Mouse (Mus musculus): ENCODE measurements around the gene Plch1. TPM values are rescaled to one million over a fixed set of nuclear protein-coding genes. Genes with fewer than 3 reads are reported as not detected.

The Plch1 gene
- total and polyA plus RNA-seq, 3 experiments: 0.07 to 0.14 TPM; not detected in 1

DNA sequence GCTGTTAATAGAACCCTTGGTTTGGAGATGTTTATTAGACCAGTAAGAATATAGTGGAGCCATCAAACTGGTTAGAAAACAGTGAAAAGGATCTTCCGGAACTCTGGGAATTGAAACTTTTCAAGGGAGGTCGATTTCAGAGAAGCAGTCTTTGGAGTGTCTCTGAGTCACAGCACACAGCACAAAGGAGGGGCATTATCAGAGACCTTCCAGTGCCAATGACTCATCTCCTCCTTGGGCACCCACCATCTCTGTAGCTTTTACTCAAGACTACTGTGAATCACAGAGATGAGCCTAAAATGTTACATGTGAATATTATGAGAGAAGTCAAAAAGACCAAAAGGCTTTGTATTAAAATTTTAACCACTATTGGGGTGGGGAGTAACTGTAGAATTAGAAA is 93.8 kb downstream of the Plch1 start:
- Histone ChIP-seq H3K79me2 (replicated peaks; ENCODE audit: control insufficient read depth, insufficient read depth, low read length) (no peaks in the 10 kb centered on the region), H3K27ac (no peak overlapping the region), H3K4me3 (no peak overlapping the region), H3K9ac (ENCODE audit: low read depth, low read length) (no peak overlapping the region), H3K4me1 (ENCODE audit: control insufficient read depth, insufficient read depth, low read length) (no peaks in the 10 kb centered on the region), H3K36me3 (ENCODE audit: control insufficient read depth, insufficient read depth, low read length) (no peaks in the 10 kb centered on the region), H3K27me3 (ENCODE audit: control insufficient read depth, insufficient read depth, low read length) (no peaks in the 10 kb centered on the region)
- WGBS: 71% methylated on average over 2 of the region's 2 CpGs
- no peak for DNase-seq
- intact Hi-C loops (cut with DNase I): loop anchor here (5.0 kb wide), 1 partner anchor 673 kb away; no protein-coding TSS in a partner anchor
- TF ChIP-seq EP300 (IDR thresholded peaks at IDR 0.05; ENCODE audit: insufficient read depth, low read depth, low read length): no peak

GRCm38 (mm10) chr3:63800685-63801084 is 98.6 kb downstream of the Plch1 start:
- H3K79me2 ChIP-seq (replicated peaks; ENCODE audit: control insufficient read depth, insufficient read depth, low read length): no peaks in the 10 kb centered on the region
- TF ChIP-seq POLR2A (IDR thresholded peaks at IDR 0.05; ENCODE audit: insufficient read depth, low read depth, low read length): no peak
- TF ChIP-seq CTCF (IDR thresholded peaks at IDR 0.05): no peak
- no peak for TF ChIP-seq EP300 (IDR thresholded peaks at IDR 0.05; ENCODE audit: insufficient read depth, low read depth, low read length)
- WGBS: 42% methylated on average over 5 of the region's 5 CpGs
- intact Hi-C loops (cut with DNase I): no loop called here
- no peak overlapping the region for H3K4me3 ChIP-seq
- H3K27ac ChIP-seq: no peak overlapping the region
- H3K27me3 ChIP-seq (ENCODE audit: control insufficient read depth, insufficient read depth, low read length): no peaks in the 10 kb centered on the region
- no peaks in the 10 kb centered on the region for H3K4me1 ChIP-seq (ENCODE audit: control insufficient read depth, insufficient read depth, low read length)
- H3K36me3 ChIP-seq (ENCODE audit: control insufficient read depth, insufficient read depth, low read length): no peaks in the 10 kb centered on the region
- no peak overlapping the region for H3K9ac ChIP-seq (ENCODE audit: low read depth, low read length)
- no peak for DNase-seq

DNA sequence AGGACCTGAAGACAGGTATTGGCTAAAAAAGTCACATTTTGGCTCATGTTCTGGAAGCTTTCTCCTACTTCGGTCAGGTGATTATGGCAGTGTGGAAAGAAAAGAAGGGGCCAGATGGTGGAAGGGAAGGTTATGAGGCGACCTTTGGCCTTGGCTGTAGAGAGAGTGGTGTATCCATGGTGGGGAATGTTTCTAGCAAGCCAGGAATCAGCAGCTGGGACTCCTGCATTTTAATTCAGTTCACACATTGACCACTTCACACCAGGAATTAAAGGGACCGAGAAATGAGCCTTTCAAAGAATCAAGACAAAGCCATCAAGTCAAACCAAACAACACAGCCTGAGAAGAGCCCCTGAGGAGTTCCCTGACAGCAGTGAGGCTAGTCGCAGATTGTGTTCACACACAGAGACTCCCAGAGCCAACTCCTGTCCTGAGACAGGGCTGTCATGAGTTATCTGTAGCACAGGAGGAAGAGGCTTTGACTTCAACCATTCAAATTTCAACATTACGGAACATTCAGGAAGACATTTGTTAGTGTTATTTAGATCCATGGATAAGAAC is 112.4 kb downstream of the Plch1 start:
- Histone ChIP-seq H3K4me1 (ENCODE audit: control insufficient read depth, insufficient read depth, low read length) (no peaks in the 10 kb centered on the region), H3K27ac (no peak overlapping the region), H3K36me3 (ENCODE audit: control insufficient read depth, insufficient read depth, low read length) (no peaks in the 10 kb centered on the region), H3K4me3 (no peak overlapping the region), H3K27me3 (ENCODE audit: control insufficient read depth, insufficient read depth, low read length) (no peaks in the 10 kb centered on the region), H3K79me2 (replicated peaks; ENCODE audit: control insufficient read depth, insufficient read depth, low read length) (no peaks in the 10 kb centered on the region), H3K9ac (ENCODE audit: low read depth, low read length) (no peak overlapping the region)
- 58% methylated on average over 5 of the region's 5 CpGs for WGBS
- intact Hi-C loops (cut with DNase I): no loop called here
- DNase-seq: no peak
- TF ChIP-seq EP300 (IDR thresholded peaks at IDR 0.05; ENCODE audit: insufficient read depth, low read depth, low read length) (no peak), CTCF (IDR thresholded peaks at IDR 0.05) (no peak), POLR2A (IDR thresholded peaks at IDR 0.05; ENCODE audit: insufficient read depth, low read depth, low read length) (no peak)

- H3K36me3 ChIP-seq (ENCODE audit: control insufficient read depth, insufficient read depth, low read length): no peaks in the 10 kb centered on the region
- H3K4me1 ChIP-seq (ENCODE audit: control insufficient read depth, insufficient read depth, low read length): no peaks in the 10 kb centered on the region
- H3K27ac ChIP-seq: no peak overlapping the region
- no peak for TF ChIP-seq EP300 (IDR thresholded peaks at IDR 0.05; ENCODE audit: insufficient read depth, low read depth, low read length)
- TF ChIP-seq POLR2A (IDR thresholded peaks at IDR 0.05; ENCODE audit: insufficient read depth, low read depth, low read length): no peak
- no peak for TF ChIP-seq CTCF (IDR thresholded peaks at IDR 0.05)
- WGBS: 53% methylated on average over 7 of the region's 7 CpGs
- no peaks in the 10 kb centered on the region for H3K79me2 ChIP-seq (replicated peaks; ENCODE audit: control insufficient read depth, insufficient read depth, low read length)
- intact Hi-C loops (cut with DNase I): no loop called here
- no peak overlapping the region for H3K9ac ChIP-seq (ENCODE audit: low read depth, low read length)
- H3K27me3 ChIP-seq (ENCODE audit: control insufficient read depth, insufficient read depth, low read length): no peaks in the 10 kb centered on the region
- no peak overlapping the region for H3K4me3 ChIP-seq
- peak; percentile 9 to 22 for DNase-seq
These were observed 126.5 kb downstream of the Plch1 start for GRCm38 (mm10) chr3:63772617-63773305.

DNA sequence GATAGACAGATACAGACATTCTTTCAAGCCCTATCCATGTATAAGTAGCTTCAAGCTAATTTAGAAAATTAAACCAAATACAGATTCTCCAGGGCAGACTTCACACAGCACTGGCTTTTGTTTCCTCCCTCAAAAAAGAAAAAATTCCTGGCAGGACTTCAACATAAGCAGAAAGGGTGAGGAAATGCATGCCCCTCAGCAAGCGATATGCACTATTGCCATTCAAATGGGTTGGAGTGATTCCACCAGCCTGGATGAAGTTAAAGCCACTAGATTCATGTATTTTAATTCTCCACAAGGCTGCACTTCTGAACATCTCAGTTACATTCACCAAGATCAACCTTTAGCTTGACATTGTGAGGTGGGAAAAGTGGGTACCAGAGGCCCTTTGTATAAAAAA is 138.5 kb downstream of the Plch1 start:
- DNase-seq: no peak
- intact Hi-C loops (cut with DNase I): no loop called here
- 45% methylated on average over 1 of the region's 1 CpGs for WGBS
- no peak for TF ChIP-seq CTCF (IDR thresholded peaks at IDR 0.05)
- no peak for TF ChIP-seq EP300 (IDR thresholded peaks at IDR 0.05; ENCODE audit: insufficient read depth, low read depth, low read length)
- TF ChIP-seq POLR2A (IDR thresholded peaks at IDR 0.05; ENCODE audit: insufficient read depth, low read depth, low read length): no peak
- no peak overlapping the region for H3K27ac ChIP-seq
- no peaks in the 10 kb centered on the region for H3K4me1 ChIP-seq (ENCODE audit: control insufficient read depth, insufficient read depth, low read length)
- no peak overlapping the region for H3K9ac ChIP-seq (ENCODE audit: low read depth, low read length)
- H3K36me3 ChIP-seq (ENCODE audit: control insufficient read depth, insufficient read depth, low read length): no peaks in the 10 kb centered on the region
- no peak overlapping the region for H3K4me3 ChIP-seq
- no peaks in the 10 kb centered on the region for H3K27me3 ChIP-seq (ENCODE audit: control insufficient read depth, insufficient read depth, low read length)
- no peaks in the 10 kb centered on the region for H3K79me2 ChIP-seq (replicated peaks; ENCODE audit: control insufficient read depth, insufficient read depth, low read length)

- H3K36me3 ChIP-seq (ENCODE audit: control insufficient read depth, insufficient read depth, low read length): no peaks in the 10 kb centered on the region
- intact Hi-C loops (cut with DNase I): no loop called here
- WGBS: 67% methylated on average over 2 of the region's 2 CpGs
These were observed 159.2 kb downstream of the Plch1 start for GRCm38 (mm10) chr3:63740073-63740472.

More at GRCm38 (mm10) chr3:63740073-63740472, 159.2 kb downstream of the Plch1 start:
- H3K4me3 ChIP-seq: no peak overlapping the region
- no peaks in the 10 kb centered on the region for H3K4me1 ChIP-seq (ENCODE audit: control insufficient read depth, insufficient read depth, low read length)
- DNase-seq: no peak
- TF ChIP-seq POLR2A (IDR thresholded peaks at IDR 0.05; ENCODE audit: insufficient read depth, low read depth, low read length) (no peak), EP300 (IDR thresholded peaks at IDR 0.05; ENCODE audit: insufficient read depth, low read depth, low read length) (no peak), CTCF (IDR thresholded peaks at IDR 0.05) (no peak)
- no peak overlapping the region for H3K27ac ChIP-seq
- no peaks in the 10 kb centered on the region for H3K79me2 ChIP-seq (replicated peaks; ENCODE audit: control insufficient read depth, insufficient read depth, low read length)
- no peak overlapping the region for H3K9ac ChIP-seq (ENCODE audit: low read depth, low read length)
- no peaks in the 10 kb centered on the region for H3K27me3 ChIP-seq (ENCODE audit: control insufficient read depth, insufficient read depth, low read length)

Data from heart, adult 2 months (tissue).